Mouse (Mus musculus) embryonic facial prominence, embryonic 10.5 days (tissue): ENCODE results near the gene Rps6ka2. TPM values are rescaled to one million over a fixed set of nuclear protein-coding genes. Genes with fewer than 3 reads are reported as not detected.
"Not testable (repeated sequence)": the region's sequence is repeated elsewhere in the genome, so short reads cannot be mapped to it uniquely, and the experiment has no call there.

Source experiments
- DNase-seq: peaks from one replicate; pipeline ENCODE4 v3.0.0-alpha.2; 2017; ENCODE audit warnings: low spot score
- H3K27ac ChIP-seq: fragments of 300-500 bp; sonication (generic); replicated peaks from 2 replicates; pipeline ENCODE4 v1.5.1; 2016; ENCODE audit warnings: mild to moderate bottlenecking
- H3K27me3 ChIP-seq: fragments of 300-500 bp; sonication (generic); replicated peaks from 2 replicates; pipeline ENCODE4 v1.6.1; 2016; ENCODE audit warnings: low read depth, mild to moderate bottlenecking; ENCODE audit not compliant: poor library complexity, severe bottlenecking
- H3K36me3 ChIP-seq: fragments of 300-500 bp; sonication (generic); replicated peaks from 2 replicates; pipeline ENCODE4 v1.6.1; 2016; ENCODE audit warnings: mild to moderate bottlenecking, moderate library complexity
- H3K4me1 ChIP-seq: fragments of 300-500 bp; sonication (generic); 2 replicates; pipeline ENCODE4 v1.6.1; 2016
- H3K4me3 ChIP-seq: fragments of 300-500 bp; sonication (generic); 2 replicates; pipeline ENCODE4 v1.5.1; 2016; ENCODE audit warnings: mild to moderate bottlenecking, moderate library complexity
- H3K9me3 ChIP-seq: fragments of 300-500 bp; sonication (generic); 2 replicates; pipeline ENCODE4 v1.6.1; 2016; ENCODE audit warnings: mild to moderate bottlenecking
- WGBS: fragments of 180-500 bp; shearing (Covaris S2); methylation state at CpG from one replicate; pipeline ENCODE4 v1.1.7; 2016; 5-methylcytosine and 5-hydroxymethylcytosine counted together
- polyA plus RNA-seq: library from polyadenylated mRNA; unstranded; fragments of >200 nt; fragmentation: Nextera tagmentation; extraction: Ambion mirVana; gene quantifications from 2 replicates; pipeline ENCODE4 v1.2.1, GENCODE M21; 2016

Gene Rps6ka2
- polyA plus RNA-seq, 1 experiment from 2014 or later, result 27.7 TPM

- H3K9me3 ChIP-seq, DNase-seq, H3K4me1 ChIP-seq, H3K36me3 ChIP-seq, H3K27me3 ChIP-seq, H3K27ac ChIP-seq, H3K4me3 ChIP-seq: not testable (repeated sequence)
- WGBS, result 63% methylated on average over 8 of the region's 8 CpGs
Observed at GRCm38 (mm10) chr17:7306278-7307196, 136.6 kb downstream of the Rps6ka2 start.

GRCm38 (mm10) chr17:7315693-7316382 is 145.9 kb downstream of the Rps6ka2 start:
- 86% methylated on average over 8 of the region's 8 CpGs for WGBS
- H3K9me3 ChIP-seq, H3K4me1 ChIP-seq, H3K4me3 ChIP-seq, DNase-seq, H3K36me3 ChIP-seq, H3K27ac ChIP-seq, H3K27me3 ChIP-seq: not testable (repeated sequence)

GRCm38 (mm10) chr17:7319789-7320188 is 149.9 kb downstream of the Rps6ka2 start:
- H3K9me3 ChIP-seq, H3K27ac ChIP-seq, H3K27me3 ChIP-seq, DNase-seq, H3K4me3 ChIP-seq, H3K36me3 ChIP-seq, H3K4me1 ChIP-seq: not testable (repeated sequence)
- WGBS, result 86% methylated on average over 6 of the region's 6 CpGs

- not testable (repeated sequence) for H3K27me3 ChIP-seq, H3K9me3 ChIP-seq, H3K27ac ChIP-seq, H3K36me3 ChIP-seq, DNase-seq, H3K4me3 ChIP-seq, H3K4me1 ChIP-seq
- 94% methylated on average over 5 of the region's 5 CpGs for WGBS
Observed at GRCm38 (mm10) chr17:7324346-7324745, 154.4 kb downstream of the Rps6ka2 start, which contains the start of gene Tcp10a. TSS of gene Tcp10a (plus strand) at chr17:7324646.

GRCm38 (mm10) chr17:7326415-7326814 is 156.5 kb downstream of the Rps6ka2 start:
- not testable (repeated sequence) for H3K27ac ChIP-seq, H3K4me3 ChIP-seq, H3K9me3 ChIP-seq, H3K36me3 ChIP-seq, H3K27me3 ChIP-seq, H3K4me1 ChIP-seq, DNase-seq
- 71% methylated on average over 5 of the region's 8 CpGs for WGBS

DNA sequence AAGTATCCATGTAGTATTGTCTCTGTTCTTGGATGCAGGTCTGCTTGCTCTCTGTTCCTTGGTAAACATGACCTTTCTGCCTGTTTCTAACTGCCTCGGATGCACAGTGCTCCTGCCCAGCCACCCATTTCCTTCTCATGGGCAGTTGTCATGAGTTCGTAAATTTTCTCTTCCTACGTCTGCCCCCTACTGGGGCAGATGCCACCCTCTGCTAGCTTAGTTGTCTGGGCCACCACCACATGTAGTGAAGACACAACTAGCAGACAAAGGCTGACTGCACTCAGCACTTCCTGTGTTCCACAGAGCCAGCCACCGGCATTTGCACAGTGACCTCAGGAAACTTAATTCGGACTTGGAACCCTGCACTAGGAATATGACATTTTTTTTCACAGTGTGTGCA is 162.8 kb downstream of the Rps6ka2 start:
- H3K4me1 ChIP-seq, H3K36me3 ChIP-seq, H3K4me3 ChIP-seq, H3K27me3 ChIP-seq, DNase-seq, H3K27ac ChIP-seq, H3K9me3 ChIP-seq: not testable (repeated sequence)
- 88% methylated on average over 4 of the region's 5 CpGs for WGBS

DNA sequence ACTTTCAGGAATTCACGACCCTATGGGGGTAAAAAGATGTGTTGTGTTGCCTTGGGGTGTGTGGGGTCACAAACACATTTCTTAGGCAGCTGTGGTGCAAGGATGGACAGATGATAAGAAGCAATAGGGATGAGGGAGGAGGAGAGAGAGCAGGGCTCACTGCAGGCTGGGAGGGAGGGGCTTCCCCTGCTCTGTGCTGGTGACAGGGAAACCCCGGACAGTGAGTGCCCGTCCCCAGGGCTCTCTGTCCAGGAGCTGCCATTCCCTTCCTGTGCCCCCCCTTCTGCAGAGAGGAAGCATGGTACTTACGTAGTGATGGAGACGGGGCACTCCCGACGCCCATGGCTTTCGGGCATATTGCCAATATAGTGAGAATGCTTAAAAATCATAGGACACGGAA is 167.5 kb downstream of the Rps6ka2 start:
- not testable (repeated sequence) for H3K27ac ChIP-seq, H3K9me3 ChIP-seq, H3K4me1 ChIP-seq, H3K4me3 ChIP-seq, H3K36me3 ChIP-seq, H3K27me3 ChIP-seq, DNase-seq
- WGBS, result 72% methylated on average over 9 of the region's 9 CpGs

- H3K27ac ChIP-seq, H3K36me3 ChIP-seq, H3K27me3 ChIP-seq, DNase-seq, H3K4me1 ChIP-seq, H3K9me3 ChIP-seq, H3K4me3 ChIP-seq: not testable (repeated sequence)
- WGBS, result 72% methylated on average over 2 of the region's 3 CpGs
Observed at GRCm38 (mm10) chr17:7348765-7349164, 178.8 kb downstream of the Rps6ka2 start.

DNA sequence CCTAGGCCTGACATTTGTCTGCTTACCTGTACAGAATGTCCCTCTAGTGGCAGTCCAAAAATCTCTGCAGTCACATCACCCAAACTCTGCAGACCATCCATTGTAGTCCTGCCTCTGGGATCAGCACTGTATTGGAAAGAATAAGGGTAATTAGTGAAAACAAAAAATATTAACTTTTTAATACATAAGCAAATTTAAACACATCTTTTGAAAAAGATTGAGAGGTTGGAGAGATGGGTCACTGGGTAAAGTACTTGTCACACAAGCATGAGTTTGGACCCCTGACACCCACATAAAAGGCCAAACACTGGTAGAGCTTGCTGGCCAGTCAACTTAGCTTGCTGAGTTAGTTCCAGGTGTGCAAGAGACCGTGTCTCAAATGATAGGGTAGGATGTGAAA is 182.7 kb downstream of the Rps6ka2 start, which contains the start of gene Ttll2:
Gene Ttll2 (minus strand): TSS at position 101 of the 400 bp plus-strand sequence.
- DNase-seq, H3K9me3 ChIP-seq, H3K4me1 ChIP-seq, H3K4me3 ChIP-seq, H3K27me3 ChIP-seq, H3K36me3 ChIP-seq, H3K27ac ChIP-seq: not testable (repeated sequence)
- 95% methylated on average over 1 of the region's 1 CpGs for WGBS

Other genes starting within 250 kb of the Rps6ka2 start
- gene Rsph3b, start 221.4 kb upstream of the Rps6ka2 start, polyA plus RNA-seq, result 31.5 and 34.7 TPM in 2 replicates
- gene Tagap1, start 209.0 kb upstream of the Rps6ka2 start, polyA plus RNA-seq, result 52.4 and 53.7 TPM in 2 replicates
- 120 and 126 TPM in 2 replicates for gene Rnaset2b, start 199.5 kb upstream of the Rps6ka2 start, polyA plus RNA-seq
- gene Gm49721, start 191.2 kb upstream of the Rps6ka2 start, polyA plus RNA-seq, result 0.09 and 0.26 TPM in 2 replicates
- gene Gm1604a, start 144.5 kb upstream of the Rps6ka2 start, polyA plus RNA-seq, result not detected in 2 replicates
- gene Tcp10a, start 154.5 kb downstream of the Rps6ka2 start, polyA plus RNA-seq, result not detected in 2 replicates
- not detected in 2 replicates for gene Ttll2, start 182.6 kb downstream of the Rps6ka2 start, polyA plus RNA-seq
- not detected in 2 replicates for gene Gm49630, start 201.9 kb downstream of the Rps6ka2 start, polyA plus RNA-seq
- not detected in 2 replicates for gene Unc93a2, start 215.3 kb downstream of the Rps6ka2 start, polyA plus RNA-seq